In genomic region chrX:48016906-48017601, GRCm38 (mm10) we compare ENCODE assay signal across 11 mouse cellular contexts. TPM values are rescaled to one million over a fixed set of nuclear protein-coding genes. Genes with fewer than 3 reads are reported as not detected.
DNase-seq lines count a peak whose midpoint lies in the region; ATAC-seq lines count a peak whose summit lies in the region.
"Had no signal": no experiment of that assay in that cellular context is flagged by ENCODE, and none has a peak within 500 bp of the region (broad histone marks: within the 10 kb centered on the region; RNA-seq: fewer than 3 reads in every experiment).

No protein-coding gene starts in this region.

- H3K9me3 ChIP-seq in hindbrain, embryonic 13.5 days: no peaks in the 10 kb centered on the region
- no peaks in the 10 kb centered on the region; the same call in 1 of the 2 replicates for H3K9me3 ChIP-seq in midbrain, embryonic 10.5 days (replicated peaks)
- no peaks in the 10 kb centered on the region for H3K9me3 ChIP-seq in intestine, embryonic 16.5 days (ENCODE audit: control insufficient read depth, low read length)
- H3K9me3 ChIP-seq: limb, embryonic 12.5 days; megakaryocyte, embryonic 14.5 days; stomach, embryonic 15.5 days had no signal

- peak; percentile 92 for ATAC-seq in hindbrain, embryonic 13.5 days (ENCODE audit: low FRiP score)
- no peak for ATAC-seq in intestine, embryonic 16.5 days

- 41% methylated on average over 7 of the region's 7 CpGs for WGBS in hindbrain, embryonic 13.5 days
- 48% methylated on average over 7 of the region's 7 CpGs for WGBS in midbrain, embryonic 10.5 days
- WGBS in intestine, embryonic 16.5 days: 57% methylated on average over 7 of the region's 7 CpGs

- H3K4me1 ChIP-seq in hindbrain, embryonic 13.5 days (replicated peaks): peaks cover 17% of the 10 kb centered on the region
- H3K4me1 ChIP-seq in midbrain, embryonic 10.5 days: peaks cover 27% of the 10 kb centered on the region
- no peaks in the 10 kb centered on the region for H3K4me1 ChIP-seq in intestine, embryonic 16.5 days (ENCODE audit: control insufficient read depth, insufficient read depth, low read length)
- H3K4me1 ChIP-seq: limb, embryonic 12.5 days; stomach, embryonic 15.5 days had no signal

- H3K27ac ChIP-seq in hindbrain, embryonic 13.5 days: peak overlapping the region; percentile 74
- peak overlapping the region; percentile 70; the same call in 1 of the 2 replicates for H3K27ac ChIP-seq in midbrain, embryonic 10.5 days (replicated peaks)
- no peak overlapping the region for H3K27ac ChIP-seq in intestine, embryonic 16.5 days (ENCODE audit: low read length)
- H3K27ac ChIP-seq: limb, embryonic 12.5 days; stomach, embryonic 15.5 days had no signal

- H3K9ac ChIP-seq in hindbrain, embryonic 13.5 days: no peak overlapping the region
- no peak overlapping the region for H3K9ac ChIP-seq in intestine, embryonic 16.5 days (ENCODE audit: low read depth, low read length)
- H3K9ac ChIP-seq: limb, embryonic 12.5 days; stomach, embryonic 15.5 days had no signal

- peaks cover 25% of the 10 kb centered on the region for H3K27me3 ChIP-seq in hindbrain, embryonic 13.5 days
- H3K27me3 ChIP-seq in midbrain, embryonic 10.5 days (ENCODE audit: low read depth, poor library complexity, severe bottlenecking): peaks cover 78% of the 10 kb centered on the region
- H3K27me3 ChIP-seq in intestine, embryonic 16.5 days (replicated peaks; ENCODE audit: control insufficient read depth, insufficient read depth, low read length): peaks cover 4% of the 10 kb centered on the region; the same call in 1 of the 2 replicates
- H3K27me3 ChIP-seq: stomach, embryonic 15.5 days had no signal

- H3K4me2 ChIP-seq in hindbrain, embryonic 13.5 days: no peak overlapping the region
- H3K4me2 ChIP-seq in intestine, embryonic 16.5 days (ENCODE audit: low read depth, low read length): no peak overlapping the region
- H3K4me2 ChIP-seq: limb, embryonic 12.5 days; stomach, embryonic 15.5 days had no signal

- DNase-seq in cerebellum, adult 9-10 months: peak; percentile 28
- DNase-seq in cerebellum, adult 11-12 months: no peak
- peak; percentile 83 for DNase-seq in midbrain, embryonic 10.5 days (ENCODE audit: low spot score)
- DNase-seq in right cerebral cortex, postnatal 25 days: peak; percentile 43
- no peak for DNase-seq in spleen, adult 12 weeks (ENCODE audit: low spot score)
- no peak for DNase-seq in adrenal gland, postnatal 14 days

- H3K4me3 ChIP-seq in hindbrain, embryonic 13.5 days: no peak overlapping the region
- H3K4me3 ChIP-seq in midbrain, embryonic 10.5 days: peak overlapping the region; percentile 4; the same call in 1 of the 2 replicates
- H3K4me3 ChIP-seq in intestine, embryonic 16.5 days (ENCODE audit: low read length): no peak overlapping the region
- H3K4me3 ChIP-seq: limb, embryonic 12.5 days; megakaryocyte, embryonic 14.5 days; stomach, embryonic 15.5 days had no signal

- H3K36me3 ChIP-seq in hindbrain, embryonic 13.5 days: no peaks in the 10 kb centered on the region
- no peaks in the 10 kb centered on the region for H3K36me3 ChIP-seq in midbrain, embryonic 10.5 days
- H3K36me3 ChIP-seq in intestine, embryonic 16.5 days (ENCODE audit: control insufficient read depth, insufficient read depth, low read length): no peaks in the 10 kb centered on the region
- H3K36me3 ChIP-seq: limb, embryonic 12.5 days; stomach, embryonic 15.5 days had no signal

RNA-seq across cellular contexts. Expression of gene Apln, which starts 17.6 kb away (rescaled TPM):
- polyA plus RNA-seq in hindbrain, embryonic 13.5 days (2015; fragmentation: Nextera tagmentation; extraction: Ambion mirVana): 2.9 and 3.1 TPM in 2 replicates
- 4.1 and 5.2 TPM in 2 replicates for polyA plus RNA-seq in midbrain, embryonic 10.5 days (2016; fragmentation: Nextera tagmentation; extraction: Ambion mirVana)
- 5.7 and 6.0 TPM in 2 replicates for polyA plus RNA-seq in intestine, embryonic 16.5 days (2015; fragmentation: Nextera tagmentation; extraction: Ambion mirVana)
- 4.8 and 6.6 TPM in 2 replicates for total RNA-seq in adrenal gland, postnatal 14 days (2021)

Comparison
In these comparisons a context has a peak if more than half of its experiments do, and no peak if none do; other contexts are left out.
1. DNase-seq: peak in cerebellum, adult 9-10 months (single experiment), midbrain, embryonic 10.5 days (single experiment) and right cerebral cortex, postnatal 25 days (single experiment); none in cerebellum, adult 11-12 months (single experiment), spleen, adult 12 weeks (single experiment) and adrenal gland, postnatal 14 days (single experiment).